Comparison of ENCODE assay signal across 8 mouse cellular contexts in the genomic region with DNA sequence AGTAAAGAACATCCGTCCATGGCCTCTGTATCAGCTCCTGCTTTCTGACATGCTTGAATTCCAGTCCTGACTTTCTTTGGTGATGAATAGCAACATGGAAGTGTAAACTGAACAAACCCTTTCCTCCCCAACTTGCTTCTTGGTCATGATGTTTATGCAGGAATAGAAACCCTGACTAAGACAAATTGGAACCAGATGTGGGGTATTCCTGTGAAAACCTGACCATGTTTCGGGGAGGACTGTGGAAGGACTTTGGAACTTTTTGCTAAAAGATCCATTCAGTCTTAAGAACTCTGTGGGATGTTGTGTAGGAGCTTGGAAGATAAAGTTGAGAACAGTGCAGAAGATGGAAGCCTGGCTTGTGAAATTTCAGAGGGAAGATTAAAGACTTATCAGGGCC.
A peak's percentile ranks its signal among the peaks of the same experiment; 100 is the strongest.
DNase-seq lines count a peak whose midpoint lies in the region; ATAC-seq lines count a peak whose summit lies in the region.
"Not testable (repeated sequence)": the region's sequence is repeated elsewhere in the genome, so short reads cannot be mapped to it uniquely, and the experiment has no call there.

No protein-coding gene starts in this region.

- H3K4me1 ChIP-seq in embryonic facial prominence, embryonic 11.5 days (ENCODE audit: control insufficient read depth, insufficient read depth, low read length); embryonic facial prominence, embryonic 14.5 days (ENCODE audit: control insufficient read depth, insufficient read depth, low read length); hindbrain, embryonic 11.5 days (replicated peaks; ENCODE audit: control insufficient read depth, insufficient read depth, low read length): not testable (repeated sequence)

- not testable (repeated sequence) for H3K4me2 ChIP-seq in embryonic facial prominence, embryonic 11.5 days (ENCODE audit: low read depth, low read length); embryonic facial prominence, embryonic 14.5 days (ENCODE audit: low read depth, low read length); hindbrain, embryonic 11.5 days (replicated peaks; ENCODE audit: low read depth, low read length)

- H3K9me3 ChIP-seq in embryonic facial prominence, embryonic 11.5 days (replicated peaks; ENCODE audit: control insufficient read depth, low read length); embryonic facial prominence, embryonic 14.5 days (ENCODE audit: control insufficient read depth, low read length); hindbrain, embryonic 11.5 days (ENCODE audit: control insufficient read depth, low read length): not testable (repeated sequence)

- peak; percentile 50 for DNase-seq in NIH3T3 (ENCODE audit: low read depth)
- peak; percentile 39 for DNase-seq in embryo, embryonic 10 days (ENCODE audit: low spot score)
- peak; percentile 36 for DNase-seq in embryo, embryonic 10.5 days (ENCODE audit: low spot score)
- DNase-seq in embryo, embryonic 11 days = peak; percentile 49
- DNase-seq in embryonic facial prominence, embryonic 11.5 days (ENCODE audit: low spot score) = peak; percentile 56
- DNase-seq in embryonic facial prominence, embryonic 14.5 days (ENCODE audit: low spot score) = peak; percentile 24
- DNase-seq in hindbrain, embryonic 11.5 days (ENCODE audit: low spot score) = peak; percentile 4
- DNase-seq in mesoderm, embryonic 11.5 days (ENCODE audit: low read depth, low spot score) = peak; percentile 23

- H3K4me3 ChIP-seq in embryonic facial prominence, embryonic 11.5 days (ENCODE audit: low read depth, low read length); embryonic facial prominence, embryonic 14.5 days (ENCODE audit: low read depth, low read length); hindbrain, embryonic 11.5 days (ENCODE audit: low read depth, low read length): not testable (repeated sequence)

- H3K27ac ChIP-seq in embryonic facial prominence, embryonic 11.5 days (replicated peaks; ENCODE audit: low read depth, low read length); embryonic facial prominence, embryonic 14.5 days (replicated peaks; ENCODE audit: low read depth, low read length); hindbrain, embryonic 11.5 days (ENCODE audit: low read depth, low read length): not testable (repeated sequence)

- H3K36me3 ChIP-seq in embryonic facial prominence, embryonic 11.5 days (replicated peaks; ENCODE audit: control insufficient read depth, insufficient read depth, low read depth, low read length); embryonic facial prominence, embryonic 14.5 days (ENCODE audit: control insufficient read depth, insufficient read depth, low read length); hindbrain, embryonic 11.5 days (ENCODE audit: control insufficient read depth, insufficient read depth, low read length): not testable (repeated sequence)

- WGBS in embryonic facial prominence, embryonic 11.5 days = 29% methylated on average over 2 of the region's 2 CpGs
- 29% methylated on average over 2 of the region's 2 CpGs for WGBS in embryonic facial prominence, embryonic 14.5 days
- 58% methylated on average over 2 of the region's 2 CpGs for whole genome bisulfite sequencing in hindbrain, embryonic 11.5 days

- not testable (repeated sequence) for H3K27me3 ChIP-seq in embryonic facial prominence, embryonic 11.5 days (ENCODE audit: control insufficient read depth, insufficient read depth, low read length); embryonic facial prominence, embryonic 14.5 days (replicated peaks; ENCODE audit: control insufficient read depth, insufficient read depth, low read length); hindbrain, embryonic 11.5 days (ENCODE audit: control insufficient read depth, insufficient read depth, low read length)

- not testable (repeated sequence) for H3K9ac ChIP-seq in embryonic facial prominence, embryonic 11.5 days (replicated peaks; ENCODE audit: low read length); embryonic facial prominence, embryonic 14.5 days (ENCODE audit: low read depth, low read length); hindbrain, embryonic 11.5 days (ENCODE audit: low read depth, low read length)

- ATAC-seq in embryonic facial prominence, embryonic 11.5 days (replicated peaks; ENCODE audit: insufficient number of reproducible peaks, low FRiP score, low TSS enrichment, low read depth); embryonic facial prominence, embryonic 14.5 days (ENCODE audit: low read depth); hindbrain, embryonic 11.5 days (ENCODE audit: low FRiP score): not testable (repeated sequence)

Comparison
In these comparisons a context has a peak if more than half of its experiments do, and no peak if none do; other contexts are left out.
1. DNase-seq: peak in every context shown above with its lines; median percentile 56 in embryonic facial prominence, embryonic 11.5 days; 50 in NIH3T3; 49 in embryo, embryonic 11 days; 39 in embryo, embryonic 10 days; 36 in embryo, embryonic 10.5 days; 24 in embryonic facial prominence, embryonic 14.5 days; 23 in mesoderm, embryonic 11.5 days; 4 in hindbrain, embryonic 11.5 days.